Mouse (Mus musculus): ENCODE results near the gene Col28a1. TPM values are rescaled to one million over a fixed set of nuclear protein-coding genes. Genes with fewer than 3 reads are reported as not detected.

The Col28a1 gene
- under 1 TPM; 0.57 to 0.96 TPM for total RNA-seq (2021)

DNA sequence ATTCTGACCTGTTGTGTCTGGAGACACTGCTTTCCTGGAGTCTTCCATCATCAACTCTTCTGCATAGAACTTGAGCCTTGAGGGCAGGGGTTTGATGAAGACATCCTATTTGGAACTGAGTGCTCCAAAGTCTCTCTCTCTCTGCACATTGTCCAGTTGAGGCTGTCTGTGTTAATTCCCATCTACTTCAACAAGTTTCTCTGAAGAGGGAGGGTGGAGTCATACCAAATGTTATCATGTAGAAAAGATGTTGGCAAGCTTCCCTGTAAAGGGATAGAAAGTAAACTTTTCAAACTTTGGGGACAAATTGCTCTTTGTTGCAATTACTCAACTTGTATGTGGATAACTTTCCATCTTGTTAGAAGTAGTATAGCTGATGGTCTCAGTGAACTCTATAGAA lies at the start of gene Col28a1:
Gene Col28a1 (minus strand): TSS at position 101 of the 400 bp plus-strand sequence.
- intact Hi-C loops (cut with DNase I): no loop called here
- no peak for DNase-seq

DNA sequence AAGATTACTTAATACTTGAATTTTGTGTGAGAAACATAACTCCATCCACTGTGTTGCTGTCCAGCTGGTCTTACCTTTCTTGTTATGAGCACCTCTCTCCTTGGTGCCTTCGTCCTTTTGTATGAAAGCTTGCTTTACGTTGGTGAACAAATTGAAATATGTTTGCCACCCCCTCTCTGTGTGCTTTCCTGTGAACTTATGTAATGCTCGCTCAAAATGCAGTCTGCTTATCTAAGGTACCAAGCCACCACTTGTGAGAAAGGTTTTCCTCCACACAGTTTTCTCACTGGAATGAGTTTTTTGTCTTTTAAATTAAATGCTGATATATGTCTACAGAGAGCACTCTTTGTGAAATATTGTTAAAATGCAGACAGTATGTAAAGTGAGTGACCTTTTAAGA lies 36.2 kb upstream of the Col28a1 start:
- DNase-seq: no peak
- intact Hi-C loops (cut with DNase I): no loop called here

DNA sequence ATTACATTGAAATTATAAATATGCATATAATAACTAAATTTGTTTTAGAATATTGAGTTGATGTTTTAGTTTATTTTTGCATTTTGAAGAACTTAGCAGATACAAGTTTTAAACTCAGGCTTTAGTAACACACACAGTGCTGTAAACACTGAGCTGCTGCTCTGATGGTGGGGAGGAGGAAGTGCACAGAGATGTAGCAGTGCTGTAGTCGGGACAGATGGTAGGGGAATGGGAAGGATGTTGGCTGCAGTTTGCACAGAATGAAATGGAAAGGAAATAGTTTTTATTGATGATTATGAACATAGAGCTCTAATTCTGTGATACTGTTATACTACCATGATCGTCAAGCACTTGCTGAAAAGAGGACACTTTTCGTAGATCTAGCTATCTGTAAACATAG lies 34.6 kb upstream of the Col28a1 start:
- intact Hi-C loops (cut with DNase I): no loop called here
- no peak for DNase-seq

DNA sequence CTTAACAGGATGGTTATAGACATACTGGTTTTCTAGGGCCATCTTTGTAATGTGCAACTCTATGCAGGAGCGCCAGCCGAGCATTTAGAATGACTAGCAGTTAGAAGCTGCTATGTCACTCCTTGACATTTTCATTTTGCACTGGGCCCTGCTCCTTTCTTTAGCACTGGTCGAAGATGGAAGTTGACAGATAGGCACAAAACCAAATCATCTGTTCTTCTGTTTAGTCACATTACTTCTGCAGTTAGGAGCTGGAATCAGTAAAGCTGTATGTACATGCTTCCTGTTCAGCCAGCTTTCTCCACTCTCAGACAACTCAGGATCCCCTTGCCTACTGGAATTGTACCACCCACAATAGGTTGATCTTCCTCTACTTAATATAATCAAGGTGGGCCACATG lies 18.2 kb upstream of the Col28a1 start:
- intact Hi-C loops (cut with DNase I): loop anchor here (5.0 kb wide), 2 partner anchors 47 to 527 kb away; partner anchors contain the start of genes Gm45062, Rpa3 and Umad1
- DNase-seq: no peak

DNA sequence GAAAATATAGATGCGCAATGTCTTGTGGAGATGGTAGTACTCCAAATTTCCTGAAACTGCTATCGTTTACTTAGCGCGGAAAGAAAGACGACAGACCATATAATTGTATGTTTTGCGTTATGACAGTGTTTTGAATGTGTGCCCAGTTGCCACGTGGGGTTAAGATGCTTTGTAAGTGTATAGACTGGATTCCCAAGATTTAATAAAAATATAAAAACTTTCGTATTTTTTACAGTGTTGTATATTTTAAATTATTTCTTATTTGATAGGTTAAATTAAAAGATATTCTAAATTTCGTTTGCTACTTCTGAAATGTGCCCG lies 17.4 kb upstream of the Col28a1 start:
- intact Hi-C loops (cut with DNase I): loop anchor here (5.0 kb wide), 2 partner anchors 47 to 527 kb away; partner anchors contain the start of genes Gm45062, Rpa3 and Umad1
- DNase-seq: no peak

DNA sequence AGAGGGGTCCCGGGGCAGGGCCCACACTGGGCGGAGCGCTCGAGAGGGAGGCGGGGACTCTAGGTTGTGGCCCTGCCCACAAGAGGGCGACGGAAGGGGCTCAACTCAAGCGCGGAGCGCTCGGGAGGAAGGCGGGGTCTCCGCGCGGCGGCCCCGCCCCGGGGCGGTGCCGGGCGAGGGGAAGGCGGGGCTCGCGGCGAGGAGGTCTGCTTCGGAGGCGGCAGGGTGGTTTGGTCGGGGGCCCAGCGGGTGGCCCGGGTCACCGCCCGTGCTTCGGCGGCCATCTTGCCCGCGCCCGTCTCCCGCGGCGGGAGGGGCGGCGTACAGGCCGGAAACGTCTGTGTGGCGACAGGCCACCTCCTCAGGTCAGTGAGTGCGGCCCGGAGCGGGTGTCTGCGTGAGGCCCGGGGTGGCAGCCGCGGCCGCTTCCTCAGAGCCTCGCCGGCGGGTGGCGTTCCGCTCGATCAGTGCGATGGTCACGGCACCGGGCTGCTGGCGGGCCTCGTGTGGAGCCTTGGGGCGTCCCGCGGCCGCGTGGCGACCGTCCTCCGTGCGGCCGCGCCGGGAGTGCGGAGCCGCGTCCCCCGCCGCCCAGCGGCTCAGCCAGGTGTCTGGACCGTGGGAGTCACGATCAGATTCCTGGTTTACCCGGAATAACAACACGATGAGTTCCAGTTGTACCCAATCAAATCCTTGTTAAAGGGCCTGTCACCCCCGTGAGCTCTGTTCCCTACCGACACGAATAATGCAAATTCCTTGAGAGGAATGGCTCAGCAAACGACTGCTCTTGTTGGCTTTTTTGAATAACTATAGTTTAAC lies 16.8 kb upstream of the Col28a1 start, which contains the start of gene Mios:
Gene Mios (plus strand): TSS at position 176 of the 819 bp plus-strand sequence.
- intact Hi-C loops (cut with DNase I): no loop called here
- peak; percentile 92 to 93 for DNase-seq

DNA sequence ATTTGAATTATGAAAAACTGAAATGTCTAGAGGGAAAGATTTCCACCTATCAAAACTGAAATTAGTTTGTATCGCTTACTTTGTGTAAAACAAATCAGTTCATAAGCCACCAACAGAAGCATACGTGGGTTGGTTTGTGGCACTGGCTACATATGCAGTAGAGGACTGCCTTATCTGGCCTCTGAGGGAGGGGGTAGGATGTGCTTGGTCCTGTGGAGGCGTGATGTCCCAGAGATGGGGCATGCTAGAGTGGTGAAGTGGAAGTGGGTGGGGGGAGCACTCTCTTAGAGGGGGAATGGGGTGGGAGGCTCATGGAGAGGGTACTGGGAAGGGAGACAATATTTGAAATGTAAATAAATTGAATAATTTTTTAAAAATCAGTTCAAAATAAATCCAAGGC lies 2.5 kb downstream of the Col28a1 start:
- intact Hi-C loops (cut with DNase I): loop anchor here (1.0 to 5.0 kb wide), 4 partner anchors 124 to 457 kb away; partner anchors contain the start of gene C1galt1
- DNase-seq: no peak

DNA sequence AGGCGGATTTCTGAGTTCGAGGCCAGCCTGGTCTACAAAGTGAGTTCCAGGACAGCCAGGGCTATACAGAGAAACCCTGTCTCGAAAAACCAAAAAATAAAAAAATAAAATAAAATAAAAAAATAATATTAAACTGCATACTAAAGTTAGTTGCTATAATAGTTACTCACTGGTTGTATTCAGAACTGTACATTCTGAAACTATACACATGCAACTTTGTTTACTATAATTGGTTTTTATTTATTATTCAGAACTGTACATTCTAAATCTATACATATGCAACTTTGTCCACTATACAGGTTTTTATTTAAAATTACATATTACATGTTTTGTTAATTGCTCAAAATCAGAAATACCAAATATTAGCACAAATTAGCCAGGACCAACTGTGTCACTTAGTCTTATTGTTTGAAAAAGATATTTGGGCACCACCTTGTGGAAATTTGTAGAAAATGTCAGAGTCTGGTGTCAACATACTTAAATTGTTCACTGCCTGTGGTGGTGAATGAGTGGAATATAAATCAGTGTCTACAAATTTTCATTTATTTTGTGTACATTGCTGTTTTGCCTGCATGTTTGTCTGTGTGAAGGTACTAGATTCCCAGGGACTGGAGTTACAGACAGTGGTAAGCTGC lies 3.7 kb downstream of the Col28a1 start:
- intact Hi-C loops (cut with DNase I): loop anchor here (1.0 to 5.0 kb wide), 4 partner anchors 122 to 456 kb away; partner anchors contain the start of gene C1galt1
- DNase-seq: peak; percentile 26 to 42

DNA sequence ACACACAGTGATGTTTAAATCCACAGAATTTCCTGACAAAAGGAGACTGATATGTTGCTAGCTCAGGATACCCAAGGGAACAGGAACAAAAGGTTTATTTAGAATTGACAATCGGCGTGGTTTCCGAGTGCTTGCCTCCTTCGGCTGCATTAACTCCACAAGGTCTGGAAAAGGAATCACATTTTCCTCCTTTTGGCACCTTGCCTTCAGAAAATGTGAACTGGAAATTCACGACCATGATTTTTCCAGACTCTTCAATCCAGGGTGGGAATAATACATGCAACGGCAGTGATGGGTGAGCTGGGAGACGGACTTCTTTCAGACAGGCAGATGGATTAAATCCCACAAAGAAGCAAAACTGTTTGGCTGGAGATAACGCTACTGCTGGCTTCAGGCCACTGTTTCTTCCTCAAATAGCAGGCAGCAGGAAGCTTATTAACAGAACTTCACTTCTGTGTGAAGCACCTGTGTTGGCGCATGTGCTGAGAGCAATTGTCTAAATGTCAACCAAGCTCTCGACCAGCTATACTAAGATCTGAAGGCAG lies 13.9 kb downstream of the Col28a1 start:
- intact Hi-C loops (cut with DNase I): no loop called here
- peak; percentile 35 to 41 for DNase-seq

DNA sequence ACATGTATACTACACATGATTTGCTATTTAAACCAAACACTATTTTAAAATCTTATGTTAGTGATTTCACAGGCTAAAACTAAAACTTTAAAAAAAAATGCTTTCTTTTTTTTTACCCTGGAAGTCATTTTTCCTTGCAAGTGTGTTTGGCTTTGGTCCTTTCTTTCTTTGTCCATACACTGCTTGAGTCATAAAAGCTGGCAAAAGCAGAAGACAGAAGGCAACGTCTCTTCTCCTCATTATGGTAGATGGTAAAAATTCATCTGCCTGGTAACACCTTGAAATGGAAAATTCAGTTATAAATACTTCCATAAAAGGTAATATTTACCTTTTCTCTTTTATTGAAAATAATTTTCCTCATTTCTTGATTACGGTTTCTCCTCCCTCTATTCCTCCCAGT lies 16.3 kb downstream of the Col28a1 start:
- intact Hi-C loops (cut with DNase I): no loop called here

DNA sequence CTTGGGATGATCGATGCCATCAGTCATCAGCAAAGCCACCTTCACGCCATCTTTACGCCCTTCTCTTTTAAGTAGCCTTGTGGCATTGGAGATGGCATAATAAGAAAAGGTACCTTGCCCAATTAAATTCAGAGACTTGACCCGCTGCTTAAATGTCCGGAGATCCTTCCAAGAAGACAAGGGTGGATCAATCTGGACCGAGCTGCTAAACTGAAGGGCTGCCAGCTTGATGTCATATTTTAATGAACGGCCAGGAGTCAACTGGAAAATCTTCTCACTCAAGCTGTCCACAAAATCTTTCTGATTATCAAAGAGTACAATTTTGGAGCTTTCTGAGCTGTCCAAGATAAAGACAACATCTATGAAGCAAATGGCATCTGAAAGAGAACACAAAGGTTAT lies 17.1 kb downstream of the Col28a1 start:
- intact Hi-C loops (cut with DNase I): no loop called here
- no peak for DNase-seq

More for the DNA sequence above, 16.3 kb downstream of the Col28a1 start:
- DNase-seq: no peak

DNA sequence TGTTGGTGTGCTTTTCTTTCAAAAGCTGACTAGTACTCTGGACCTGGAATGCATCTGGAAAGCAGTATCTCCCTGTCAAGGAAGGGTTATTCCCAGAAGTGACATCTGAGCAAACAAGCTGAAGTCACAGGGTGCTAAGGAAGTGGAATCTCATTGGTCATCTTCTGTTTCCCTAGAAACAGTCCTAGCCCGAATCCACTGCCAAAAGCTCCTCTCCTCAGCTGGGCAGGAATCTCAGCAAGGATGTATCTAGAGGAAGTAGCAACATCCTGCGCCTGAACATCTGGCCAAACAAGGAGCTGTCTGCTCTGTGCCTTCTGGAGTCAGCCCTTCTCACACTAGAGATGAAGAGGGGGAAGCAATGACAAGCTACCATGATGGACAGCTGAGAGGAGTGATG lies 18.4 kb downstream of the Col28a1 start:
- DNase-seq: peak; percentile 19 to 32

DNA sequence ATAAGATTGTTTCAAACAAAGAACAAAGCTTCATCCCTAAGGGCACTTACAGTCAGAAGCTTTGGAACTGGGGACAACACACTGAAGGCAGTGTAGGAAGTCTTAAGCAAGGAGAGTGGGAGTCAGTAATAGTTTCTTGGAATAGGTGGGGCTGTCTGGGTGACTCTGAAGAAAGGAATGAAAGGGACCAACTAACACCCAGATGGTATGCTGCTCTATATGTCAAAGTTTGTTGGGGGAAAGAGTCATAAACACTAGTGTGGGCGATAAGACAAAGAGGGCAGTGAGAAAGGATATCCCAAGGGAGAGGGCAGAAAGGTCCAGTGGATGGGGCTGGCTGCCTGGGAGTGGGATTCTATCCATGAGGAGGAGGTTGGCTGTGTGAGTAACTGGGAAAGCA lies 20.3 kb downstream of the Col28a1 start:
- DNase-seq: no peak
- intact Hi-C loops (cut with DNase I): no loop called here

More for the DNA sequence above, 18.4 kb downstream of the Col28a1 start:
- intact Hi-C loops (cut with DNase I): no loop called here

DNA sequence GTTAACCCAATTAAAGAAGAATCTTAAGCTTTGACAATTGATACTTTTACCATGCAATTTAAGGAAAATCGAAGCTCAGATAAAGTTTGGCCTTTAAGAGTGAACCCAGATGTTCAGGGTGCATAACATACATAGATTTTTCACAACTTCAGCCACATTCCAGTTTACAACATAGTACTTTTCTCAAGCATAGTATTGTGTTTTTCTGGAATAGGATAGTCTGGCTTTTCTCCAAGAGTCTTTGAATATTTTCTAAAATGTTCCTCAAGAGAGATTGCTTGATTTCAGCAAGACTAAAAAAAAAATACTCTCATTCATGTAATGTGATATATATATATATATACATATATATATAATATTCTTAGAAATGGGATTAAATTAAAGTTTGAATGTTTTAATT lies 27.7 kb downstream of the Col28a1 start:
- DNase-seq: no peak

DNA sequence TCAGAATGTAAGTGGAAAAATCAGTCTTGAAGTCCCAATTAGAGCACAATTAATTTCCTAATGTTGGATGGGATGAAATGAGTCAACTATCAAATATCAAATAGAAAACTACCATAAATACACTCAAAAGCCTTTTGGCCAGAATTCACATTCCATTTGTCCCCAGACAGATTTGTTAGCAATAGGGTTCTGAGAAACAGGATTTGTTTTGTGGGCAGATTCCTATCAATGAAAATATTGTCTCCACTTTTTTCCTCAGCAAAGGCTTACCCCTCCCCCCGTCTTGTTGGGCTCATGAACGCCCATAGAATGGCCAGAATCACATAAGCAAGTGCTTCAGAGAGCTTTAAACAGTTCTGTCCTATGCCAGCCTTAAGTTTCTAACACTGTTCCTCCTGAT lies 32.4 kb downstream of the Col28a1 start:
- intact Hi-C loops (cut with DNase I): no loop called here

More for the DNA sequence above, 27.7 kb downstream of the Col28a1 start:
- intact Hi-C loops (cut with DNase I): no loop called here

DNA sequence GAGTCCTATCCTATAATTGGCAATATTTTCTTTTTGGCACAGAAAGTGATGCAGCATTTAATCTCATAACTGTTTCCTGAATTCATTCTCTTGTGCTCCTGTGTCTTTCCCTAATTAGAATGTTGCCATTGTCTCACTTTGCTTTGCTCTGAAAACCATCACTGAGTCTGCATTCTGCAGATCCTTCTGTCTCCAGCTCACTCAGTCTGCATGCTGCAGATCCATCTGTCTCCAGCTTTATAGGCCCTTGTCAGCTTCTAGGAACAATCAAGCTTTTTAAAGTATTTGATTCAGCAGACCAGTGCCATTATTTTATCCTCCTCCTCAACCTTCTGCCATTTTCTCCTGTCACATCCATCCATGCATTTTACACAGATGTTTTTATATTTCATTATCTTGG lies 35.3 kb downstream of the Col28a1 start:
- DNase-seq: no peak
- intact Hi-C loops (cut with DNase I): no loop called here

More for the DNA sequence above, 32.4 kb downstream of the Col28a1 start:
- no peak for DNase-seq

DNA sequence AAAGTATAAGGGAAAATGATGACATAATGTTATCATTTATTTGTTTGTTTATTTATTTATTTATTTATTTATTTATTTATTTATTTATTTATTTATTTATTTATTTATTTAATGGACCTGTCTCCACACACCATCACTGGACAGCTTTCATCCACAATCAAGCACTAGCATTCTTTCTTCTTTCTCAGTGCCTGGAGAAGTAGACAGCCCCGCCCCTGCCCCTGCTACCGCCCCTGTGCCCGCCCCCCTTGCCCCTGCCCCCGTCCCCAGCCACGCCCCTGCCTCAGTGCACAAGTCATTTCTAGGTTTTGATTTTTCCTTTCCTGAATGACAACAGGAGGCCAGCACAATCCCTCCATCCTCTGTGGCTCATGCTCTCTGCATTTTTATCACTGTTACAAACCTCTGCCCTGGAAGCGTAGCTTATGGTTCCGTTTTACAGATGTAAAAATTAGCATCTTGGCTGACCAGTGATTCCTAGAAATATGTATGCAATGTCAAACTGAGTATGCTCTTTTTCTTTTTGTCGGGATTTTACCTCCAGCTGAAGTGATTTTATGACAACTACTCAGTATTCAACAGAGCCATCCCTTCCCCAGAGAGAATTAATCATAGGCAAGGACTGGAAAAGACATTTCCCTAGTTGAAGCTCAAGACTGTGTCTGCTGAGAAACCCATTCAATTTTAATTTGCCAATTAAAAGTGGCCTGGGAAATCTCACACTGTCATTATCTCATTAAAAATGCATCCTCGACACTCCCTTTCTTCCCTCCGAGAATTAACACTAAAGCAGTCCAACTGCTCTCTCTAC lies 39.7 kb downstream of the Col28a1 start:
- intact Hi-C loops (cut with DNase I): no loop called here
- no peak for DNase-seq

DNA sequence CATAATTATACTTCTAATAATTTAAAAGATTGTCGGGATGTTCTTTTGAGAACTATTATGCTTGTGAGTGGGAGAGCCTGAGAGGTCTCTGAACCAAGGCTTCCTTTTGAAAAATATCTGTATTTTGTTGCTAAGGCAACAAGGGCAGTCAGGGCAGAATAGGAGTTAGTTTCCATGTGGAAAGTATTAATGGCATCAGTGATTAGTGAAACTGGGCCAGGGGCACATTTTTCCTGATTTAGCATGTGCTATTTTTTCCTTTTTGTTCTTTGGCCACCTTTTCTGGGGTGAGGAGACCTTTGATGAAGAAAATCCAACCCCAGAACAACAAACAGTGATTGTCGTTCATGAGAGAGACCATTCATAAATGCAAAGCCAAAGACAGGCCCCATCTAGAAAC lies 43.5 kb downstream of the Col28a1 start:
- intact Hi-C loops (cut with DNase I): no loop called here
- DNase-seq: no peak

DNA sequence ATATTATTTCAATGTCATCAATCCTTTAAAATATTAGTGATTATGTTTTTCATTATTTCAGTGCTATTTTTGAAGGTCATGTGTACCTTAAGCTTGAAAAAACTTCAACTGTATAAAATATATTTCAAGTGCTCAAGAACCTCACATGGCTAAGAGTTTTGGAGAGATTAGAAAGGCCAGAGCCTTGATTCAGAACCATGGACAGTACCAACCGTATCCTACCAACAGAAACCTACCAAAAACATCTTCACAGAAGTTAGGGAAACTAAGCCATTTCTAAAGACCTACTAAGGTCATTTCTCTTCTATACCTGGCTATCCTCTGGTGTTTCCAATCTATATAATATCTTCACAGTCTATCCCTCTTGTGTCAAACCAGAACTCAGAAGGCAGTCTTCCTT lies 50.5 kb downstream of the Col28a1 start:
- peak; percentile 29 to 48 for DNase-seq
- intact Hi-C loops (cut with DNase I): no loop called here

DNA sequence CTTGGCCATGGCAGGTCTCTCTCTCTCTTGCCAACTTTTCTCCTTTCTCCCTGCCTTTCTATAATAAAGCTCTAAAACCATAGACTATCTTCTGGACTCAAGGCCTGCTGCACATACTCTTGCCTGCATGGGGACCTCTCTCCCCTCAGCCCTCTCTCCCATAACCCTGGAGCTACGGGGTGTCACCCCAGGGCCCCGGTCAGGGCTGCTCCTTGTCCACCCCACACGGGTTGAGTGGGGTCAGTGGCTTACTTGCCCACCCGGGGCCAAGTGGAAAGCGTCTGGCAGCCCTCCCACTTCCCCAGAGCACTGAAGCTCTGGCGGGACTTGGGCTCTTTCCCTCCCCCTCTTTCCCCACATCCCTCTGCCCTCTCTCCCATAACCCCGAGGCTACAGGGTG lies 62.3 kb downstream of the Col28a1 start:
- DNase-seq: no peak
- intact Hi-C loops (cut with DNase I): no loop called here

DNA sequence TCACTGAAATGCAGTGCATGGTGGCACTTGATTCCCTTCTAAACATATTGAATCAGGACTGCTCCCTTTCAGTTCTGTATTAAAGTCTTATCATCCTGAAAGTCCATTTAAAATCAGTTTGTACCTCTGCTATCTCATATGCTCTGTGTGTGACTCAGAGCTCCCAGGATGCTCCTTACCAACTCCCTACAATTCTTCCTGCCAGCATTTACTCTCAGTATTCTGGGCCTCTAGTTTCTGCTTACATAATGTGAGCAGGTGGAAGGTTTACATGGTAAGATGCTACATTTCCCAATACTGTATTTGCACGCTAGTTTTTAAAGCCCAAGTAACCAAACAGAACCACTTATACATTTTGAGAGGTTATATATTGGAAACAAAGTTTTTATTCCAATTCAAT lies 64.3 kb downstream of the Col28a1 start:
- DNase-seq: no peak

More for the DNA sequence above, 64.3 kb downstream of the Col28a1 start:
- intact Hi-C loops (cut with DNase I): no loop called here
